In genomic region chr17:88791440-88792152, GRCm38 (mm10) we compare ENCODE assay signal across 8 mouse cellular contexts. TPM values are rescaled to one million over a fixed set of nuclear protein-coding genes. Genes with fewer than 3 reads are reported as not detected.
DNase-seq lines count a peak whose midpoint lies in the region; ATAC-seq and TF ChIP-seq lines count a peak whose summit lies in the region.

Lhcgr (minus strand) TSS chr17:88791990.

- peak; percentile 10 for DNase-seq in adrenal gland, adult 2 months
- no peak for DNase-seq in adrenal gland, adult 8-10 months
- no peak for DNase-seq in lung, postnatal 0 days (ENCODE audit: low spot score)
- DNase-seq in lung, postnatal 25 days (ENCODE audit: low spot score), result no peak
- DNase-seq in layer of hippocampus, postnatal 25 days (ENCODE audit: extremely low spot score in 1 of 2, low spot score in 1 of 2), result no peak
- DNase-seq in thymus, postnatal 10 days (ENCODE audit: low spot score in 2 of 2), result no peak

- H3K36me3 ChIP-seq in lung, postnatal 0 days (ENCODE audit: insufficient read depth, low read length), result no peaks in the 10 kb centered on the region
- H3K36me3 ChIP-seq in intestine, embryonic 16.5 days (ENCODE audit: control insufficient read depth, insufficient read depth, low read length), result no peaks in the 10 kb centered on the region
- no peaks in the 10 kb centered on the region for H3K36me3 ChIP-seq in neural tube, embryonic 15.5 days

- no peak within 1 kb of the TSS for H3K9ac ChIP-seq in lung, postnatal 0 days (replicated peaks; ENCODE audit: low read depth)
- H3K9ac ChIP-seq in intestine, embryonic 16.5 days (ENCODE audit: low read depth, low read length), result 0 out of 2 replicates have a peak within 1 kb of the TSS, but pooled peaks have one; percentile 24
- H3K9ac ChIP-seq in neural tube, embryonic 15.5 days (replicated peaks), result no peak within 1 kb of the TSS

- WGBS in lung, postnatal 0 days, result 25% methylated on average over 25 of the region's 31 CpGs
- 18% methylated on average over 30 of the region's 31 CpGs for WGBS in intestine, embryonic 16.5 days
- 30% methylated on average over 26 of the region's 31 CpGs for WGBS in neural tube, embryonic 15.5 days

- peak; percentile 67 for ATAC-seq in lung, postnatal 0 days
- ATAC-seq in intestine, embryonic 16.5 days, result no peak
- peak; percentile 40; the same call in 1 of the 2 replicates for ATAC-seq in neural tube, embryonic 15.5 days (ENCODE audit: low FRiP score)

- no peaks in the 10 kb centered on the region for H3K9me3 ChIP-seq in lung, postnatal 0 days (ENCODE audit: low read length)
- no peaks in the 10 kb centered on the region for H3K9me3 ChIP-seq in intestine, embryonic 16.5 days (ENCODE audit: control insufficient read depth, low read length)
- no peaks in the 10 kb centered on the region for H3K9me3 ChIP-seq in neural tube, embryonic 15.5 days (replicated peaks)

- H3K27me3 ChIP-seq in lung, postnatal 0 days (replicated peaks; ENCODE audit: insufficient read depth, low read length), result no peaks in the 10 kb centered on the region
- H3K27me3 ChIP-seq in intestine, embryonic 16.5 days (replicated peaks; ENCODE audit: control insufficient read depth, insufficient read depth, low read length), result peaks cover 6% of the 10 kb centered on the region
- H3K27me3 ChIP-seq in neural tube, embryonic 15.5 days (replicated peaks), result no peaks in the 10 kb centered on the region

- no peak for TF ChIP-seq CTCF in lung, postnatal 0 days (IDR thresholded peaks at IDR 0.05)

- no peak for TF ChIP-seq EP300 in lung, postnatal 0 days (IDR thresholded peaks at IDR 0.05)

- no peak within 1 kb of the TSS for H3K27ac ChIP-seq in lung, postnatal 0 days (ENCODE audit: low read length)
- H3K27ac ChIP-seq in intestine, embryonic 16.5 days (ENCODE audit: low read length), result no peak within 1 kb of the TSS
- H3K27ac ChIP-seq in neural tube, embryonic 15.5 days (replicated peaks), result no peak within 1 kb of the TSS

- H3K4me3 ChIP-seq in lung, postnatal 0 days (ENCODE audit: low read depth, low read length), result no peak within 1 kb of the TSS
- H3K4me3 ChIP-seq in intestine, embryonic 16.5 days (ENCODE audit: low read length), result peak within 1 kb of the TSS; percentile 11; the same call in 1 of the 2 replicates
- H3K4me3 ChIP-seq in neural tube, embryonic 15.5 days (replicated peaks), result no peak within 1 kb of the TSS

- H3K4me2 ChIP-seq in lung, postnatal 0 days (replicated peaks; ENCODE audit: low read depth, low read length), result peak within 1 kb of the TSS; percentile 39
- H3K4me2 ChIP-seq in intestine, embryonic 16.5 days (ENCODE audit: low read depth, low read length), result peak within 1 kb of the TSS; percentile 35
- peak within 1 kb of the TSS; percentile 49 for H3K4me2 ChIP-seq in neural tube, embryonic 15.5 days

- no peaks in the 10 kb centered on the region for H3K4me1 ChIP-seq in lung, postnatal 0 days (ENCODE audit: insufficient read depth, low read depth, low read length)
- H3K4me1 ChIP-seq in intestine, embryonic 16.5 days (ENCODE audit: control insufficient read depth, insufficient read depth, low read length), result no peaks in the 10 kb centered on the region
- H3K4me1 ChIP-seq in neural tube, embryonic 15.5 days, result peaks cover 15% of the 10 kb centered on the region

RNA-seq across cellular contexts. Expression of gene Lhcgr, which starts in this region (rescaled TPM):
- total RNA-seq in adrenal gland, adult 2 months (2021), result under 1 TPM in 1 of 2 experiments, not detected in 1; 0.10 TPM
- polyA plus RNA-seq in adrenal gland, adult 2 months (2012; rRNA removed), result 0.12 and 0.52 TPM in 2 replicates
- under 1 TPM in 3 of 4 experiments, not detected in 1; 0.08 to 0.49 (median 0.44) TPM for total RNA-seq in adrenal gland, adult 8-10 months (2022)
- polyA plus RNA-seq in lung, postnatal 0 days (2015; fragmentation: Nextera tagmentation; extraction: Ambion mirVana), result 0.13 and 0.19 TPM in 2 replicates
- 0.10 TPM in 1 of 2 replicates, not detected in the other for polyA plus RNA-seq in intestine, embryonic 16.5 days (2015; fragmentation: Nextera tagmentation; extraction: Ambion mirVana)
- polyA plus RNA-seq in neural tube, embryonic 15.5 days (2015; fragmentation: Nextera tagmentation; extraction: Ambion mirVana), result 1.1 and 1.5 TPM in 2 replicates
- under 1 TPM; 0.23 to 0.27 TPM for total RNA-seq in layer of hippocampus, postnatal 25 days (2021)

Comparison
In these comparisons a context has a peak if more than half of its experiments do, and no peak if none do; other contexts are left out.
1. Peak in DNase-seq in adrenal gland, adult 2 months; RNA of the gene not detected or under 1 TPM.
2. Peak in ATAC-seq and H3K4me2 ChIP-seq in lung, postnatal 0 days; RNA of the gene not detected or under 1 TPM.